Mouse (Mus musculus) embryonic facial prominence, embryonic 10.5 days (tissue): ENCODE measurements around the gene Hist3h2ba. TPM values are rescaled to one million over a fixed set of nuclear protein-coding genes. Genes with fewer than 3 reads are reported as not detected.

Experiments
- DNase-seq: peaks from one replicate; pipeline ENCODE4 v3.0.0-alpha.2; 2017; ENCODE audit warnings: low spot score
- H3K27ac ChIP-seq: fragments of 300-500 bp; sonication (generic); replicated peaks from 2 replicates; pipeline ENCODE4 v1.5.1; 2016; ENCODE audit warnings: mild to moderate bottlenecking
- H3K27me3 ChIP-seq: fragments of 300-500 bp; sonication (generic); replicated peaks from 2 replicates; pipeline ENCODE4 v1.6.1; 2016; ENCODE audit warnings: low read depth, mild to moderate bottlenecking; ENCODE audit not compliant: poor library complexity, severe bottlenecking
- H3K36me3 ChIP-seq: fragments of 300-500 bp; sonication (generic); replicated peaks from 2 replicates; pipeline ENCODE4 v1.6.1; 2016; ENCODE audit warnings: mild to moderate bottlenecking, moderate library complexity
- H3K4me1 ChIP-seq: fragments of 300-500 bp; sonication (generic); 2 replicates; pipeline ENCODE4 v1.6.1; 2016
- H3K4me3 ChIP-seq: fragments of 300-500 bp; sonication (generic); 2 replicates; pipeline ENCODE4 v1.5.1; 2016; ENCODE audit warnings: mild to moderate bottlenecking, moderate library complexity
- H3K9me3 ChIP-seq: fragments of 300-500 bp; sonication (generic); 2 replicates; pipeline ENCODE4 v1.6.1; 2016; ENCODE audit warnings: mild to moderate bottlenecking
- WGBS: fragments of 180-500 bp; shearing (Covaris S2); methylation state at CpG from one replicate; pipeline ENCODE4 v1.1.7; 2016; 5-methylcytosine and 5-hydroxymethylcytosine counted together
- polyA plus RNA-seq: library from polyadenylated mRNA; unstranded; fragments of >200 nt; fragmentation: Nextera tagmentation; extraction: Ambion mirVana; gene quantifications from 2 replicates; pipeline ENCODE4 v1.2.1, GENCODE M21; 2016

Hist3h2ba gene
- 23.0 and 25.0 TPM in 2 replicates for polyA plus RNA-seq

DNA sequence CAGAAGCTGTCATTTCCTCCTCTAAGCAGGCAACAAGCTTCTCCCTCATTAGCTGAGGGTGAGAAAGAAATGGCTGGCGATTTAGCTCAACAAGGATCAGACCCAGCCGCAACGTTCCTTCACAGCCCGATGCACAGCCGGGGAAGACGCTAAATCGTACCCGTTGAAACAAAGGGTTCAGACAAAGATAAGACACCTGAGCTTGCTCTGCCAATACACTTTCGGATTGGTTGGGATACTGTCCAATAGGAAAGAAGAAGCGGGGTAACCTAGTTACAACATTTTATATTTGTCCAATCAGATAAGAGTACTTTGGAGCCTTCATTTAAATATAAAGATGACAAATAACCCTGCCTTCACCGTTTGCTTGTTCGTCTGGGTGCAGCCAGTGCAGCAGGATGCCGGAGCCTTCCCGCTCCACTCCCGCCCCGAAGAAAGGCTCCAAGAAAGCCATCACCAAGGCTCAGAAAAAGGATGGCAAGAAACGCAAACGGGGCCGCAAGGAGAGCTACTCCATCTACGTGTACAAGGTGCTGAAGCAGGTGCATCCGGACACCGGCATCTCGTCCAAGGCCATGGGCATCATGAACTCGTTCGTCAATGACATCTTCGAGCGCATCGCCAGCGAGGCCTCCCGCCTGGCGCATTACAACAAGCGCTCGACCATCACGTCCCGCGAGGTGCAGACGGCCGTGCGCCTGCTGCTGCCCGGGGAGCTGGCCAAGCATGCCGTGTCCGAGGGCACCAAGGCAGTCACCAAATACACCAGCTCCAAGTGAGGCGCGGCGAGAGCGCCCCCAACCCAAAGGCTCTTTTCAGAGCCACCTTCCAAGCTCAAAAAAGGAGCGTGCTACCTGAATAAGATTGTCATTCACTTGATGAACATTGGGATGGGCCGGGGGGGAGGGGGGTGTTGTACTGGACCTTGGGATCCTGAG, at the start of gene Hist3h2ba:
Hist3h2ba (plus strand) TSS at position 379 of the 938 bp plus-strand sequence.
- peaks cover 26% of the 10 kb centered on the region for H3K4me1 ChIP-seq
- H3K27ac ChIP-seq = peak within 1 kb of the TSS; percentile 89
- no peaks in the 10 kb centered on the region for H3K9me3 ChIP-seq
- H3K4me3 ChIP-seq = peak within 1 kb of the TSS; percentile 64
- DNase-seq = peak; percentile 72
- H3K36me3 ChIP-seq = no peaks in the 10 kb centered on the region
- WGBS = under 1% methylated on average over 48 of the region's 48 CpGs
- peaks cover 80% of the 10 kb centered on the region for H3K27me3 ChIP-seq

DNA sequence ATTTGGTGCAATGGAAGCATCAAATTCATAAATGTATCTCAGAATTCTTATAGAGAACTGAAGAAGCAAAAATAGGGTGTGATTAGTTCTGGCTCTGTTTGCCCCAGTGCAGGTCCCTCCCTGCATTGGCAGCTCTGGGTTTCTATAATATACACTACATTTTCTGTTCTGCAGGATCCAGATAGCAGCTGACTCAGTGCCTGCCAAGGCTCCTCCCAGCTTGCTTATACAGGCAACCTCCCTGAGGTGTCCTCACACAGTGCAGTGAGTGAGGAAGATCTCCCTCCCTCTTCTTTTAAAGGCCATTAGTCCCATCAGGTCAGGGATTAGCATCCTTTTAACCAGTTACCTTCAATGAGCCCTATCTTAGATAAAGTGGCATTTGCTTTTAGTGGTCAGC, 47.6 kb upstream of the Hist3h2ba start:
- Histone ChIP-seq H3K9me3 (no peaks in the 10 kb centered on the region), H3K27ac (no peak overlapping the region), H3K27me3 (no peaks in the 10 kb centered on the region), H3K36me3 (peaks cover 56% of the 10 kb centered on the region), H3K4me3 (no peak overlapping the region), H3K4me1 (peaks cover 13% of the 10 kb centered on the region)
- DNase-seq = no peak

DNA sequence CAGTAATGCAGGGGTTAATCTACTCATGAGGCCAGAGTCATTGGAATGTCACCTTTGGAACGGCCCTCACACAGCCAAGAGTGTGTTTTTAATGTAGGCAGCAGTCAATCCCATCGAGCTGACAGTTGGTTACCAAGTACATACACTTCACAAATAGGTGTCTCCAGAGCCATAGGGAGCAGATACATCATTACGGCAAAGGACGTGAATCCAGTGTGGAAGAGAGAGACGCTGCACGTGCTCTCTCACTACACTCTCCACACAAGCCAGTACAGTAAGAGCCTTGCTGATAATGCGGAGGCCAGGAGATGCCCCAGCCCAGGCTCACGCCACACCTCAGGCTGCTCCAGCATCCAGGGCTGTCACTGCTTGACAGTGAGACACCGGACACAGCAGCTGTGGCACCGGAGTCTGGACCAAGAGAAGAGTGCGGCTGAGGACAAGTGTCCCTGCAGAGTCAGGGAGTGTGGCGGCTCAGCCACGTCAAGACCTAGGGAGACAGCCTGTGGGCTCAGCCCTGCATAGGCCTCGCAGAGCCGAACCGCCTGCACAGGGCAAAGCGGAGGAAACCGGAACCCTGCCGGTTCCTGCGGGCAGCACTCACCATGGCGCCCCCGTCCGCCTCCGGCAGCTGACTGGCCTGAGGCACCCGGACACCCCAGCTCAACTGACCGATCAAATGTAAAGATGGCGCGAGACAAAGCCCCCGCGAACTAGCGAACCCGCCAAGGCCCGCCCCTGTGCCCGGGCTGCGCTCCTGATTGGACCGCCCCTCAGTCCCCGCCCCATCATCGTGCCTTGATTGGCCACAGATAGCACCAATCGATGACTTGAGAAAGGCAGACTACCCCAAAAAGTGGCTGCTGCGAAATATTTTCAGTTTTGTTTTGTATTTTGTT, 45.0 kb upstream of the Hist3h2ba start, which contains the start of gene Zfp39:
Zfp39 (minus strand) TSS at position 715 of the 899 bp plus-strand sequence.
- WGBS = under 1% methylated on average over 40 of the region's 40 CpGs
- peak within 1 kb of the TSS; percentile 84 for H3K4me3 ChIP-seq
- peaks cover 13% of the 10 kb centered on the region for H3K4me1 ChIP-seq
- H3K27me3 ChIP-seq = no peaks in the 10 kb centered on the region
- H3K27ac ChIP-seq = peak within 1 kb of the TSS; percentile 95
- no peaks in the 10 kb centered on the region for H3K9me3 ChIP-seq
- peaks cover 32% of the 10 kb centered on the region for H3K36me3 ChIP-seq
- DNase-seq = peak; percentile 96

DNA sequence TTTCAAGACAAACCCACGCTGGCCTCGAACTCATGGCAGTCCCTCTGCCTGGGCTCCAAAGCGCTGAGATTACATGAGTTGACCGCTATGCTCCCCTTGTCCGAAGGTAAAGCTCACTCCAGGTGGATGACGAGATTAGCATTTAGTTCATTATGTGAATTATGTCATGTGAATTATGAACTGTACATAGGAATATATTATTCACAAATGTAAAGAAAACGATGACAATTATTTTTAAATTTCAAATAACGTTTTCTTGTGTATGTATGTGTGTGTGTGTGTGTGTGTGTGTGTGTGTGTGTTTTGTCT, 44.4 kb upstream of the Hist3h2ba start:
- 4% methylated on average over 8 of the region's 8 CpGs for WGBS
- peak overlapping the region; percentile 84 for H3K4me3 ChIP-seq
- no peak for DNase-seq
- H3K36me3 ChIP-seq = peaks cover 26% of the 10 kb centered on the region
- H3K27me3 ChIP-seq = no peaks in the 10 kb centered on the region
- peaks cover 13% of the 10 kb centered on the region for H3K4me1 ChIP-seq
- no peaks in the 10 kb centered on the region for H3K9me3 ChIP-seq
- H3K27ac ChIP-seq = peak overlapping the region; percentile 95

DNA sequence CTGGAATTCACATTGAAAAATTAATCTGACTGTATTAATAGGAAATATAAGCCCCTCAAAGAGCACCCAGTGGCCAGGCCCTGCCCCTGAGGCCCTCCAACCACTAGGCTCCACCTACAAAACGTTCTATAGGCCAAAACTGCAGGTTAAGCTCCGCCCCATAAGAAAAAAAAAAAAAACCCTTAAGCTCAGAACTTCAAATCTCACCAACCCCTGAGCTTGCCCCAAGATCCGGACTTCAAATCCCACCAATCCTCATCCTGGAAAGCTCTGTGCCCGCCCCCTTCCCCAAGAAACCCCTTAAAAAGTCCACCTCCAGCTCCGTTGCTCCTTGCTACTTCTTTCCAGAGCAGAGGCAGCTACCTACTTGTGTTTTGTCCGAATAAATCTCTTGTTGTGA, 43.9 kb upstream of the Hist3h2ba start:
- Histone ChIP-seq H3K9me3 (no peaks in the 10 kb centered on the region), H3K27me3 (no peaks in the 10 kb centered on the region), H3K4me3 (peak overlapping the region; percentile 84), H3K36me3 (peaks cover 24% of the 10 kb centered on the region), H3K27ac (no peak overlapping the region), H3K4me1 (peaks cover 13% of the 10 kb centered on the region)
- whole genome bisulfite sequencing = 47% methylated on average over 6 of the region's 6 CpGs
- peak; percentile 42 for DNase-seq

DNA sequence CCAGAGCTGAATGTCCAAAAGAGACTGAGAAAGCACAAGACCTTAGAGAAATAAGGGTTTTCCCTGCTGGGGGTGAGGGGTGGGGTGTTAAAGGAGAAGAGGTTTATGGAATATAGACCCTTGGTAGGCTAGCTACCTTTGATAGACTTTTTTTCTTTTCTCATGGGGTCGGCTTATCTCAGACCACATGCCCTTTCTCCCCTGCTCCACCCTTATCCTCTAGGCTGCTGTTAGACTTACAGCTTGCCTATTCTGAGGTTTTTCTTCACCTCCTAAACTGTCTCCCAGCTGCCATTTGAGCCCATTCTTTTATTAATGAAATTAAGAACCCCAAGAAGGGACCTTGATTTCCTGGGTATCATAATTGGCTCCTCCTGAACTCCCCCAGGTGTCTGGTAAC, 34.9 kb upstream of the Hist3h2ba start:
- no peak for DNase-seq
- Histone ChIP-seq H3K9me3 (no peaks in the 10 kb centered on the region), H3K27ac (no peak overlapping the region; the same call in 1 of the 2 replicates), H3K4me3 (no peak overlapping the region), H3K27me3 (no peaks in the 10 kb centered on the region; the same call in 1 of the 2 replicates), H3K4me1 (peaks cover 13% of the 10 kb centered on the region; the same call in 1 of the 2 replicates), H3K36me3 (no peaks in the 10 kb centered on the region)
- 93% methylated on average over 1 of the region's 1 CpGs for WGBS

DNA sequence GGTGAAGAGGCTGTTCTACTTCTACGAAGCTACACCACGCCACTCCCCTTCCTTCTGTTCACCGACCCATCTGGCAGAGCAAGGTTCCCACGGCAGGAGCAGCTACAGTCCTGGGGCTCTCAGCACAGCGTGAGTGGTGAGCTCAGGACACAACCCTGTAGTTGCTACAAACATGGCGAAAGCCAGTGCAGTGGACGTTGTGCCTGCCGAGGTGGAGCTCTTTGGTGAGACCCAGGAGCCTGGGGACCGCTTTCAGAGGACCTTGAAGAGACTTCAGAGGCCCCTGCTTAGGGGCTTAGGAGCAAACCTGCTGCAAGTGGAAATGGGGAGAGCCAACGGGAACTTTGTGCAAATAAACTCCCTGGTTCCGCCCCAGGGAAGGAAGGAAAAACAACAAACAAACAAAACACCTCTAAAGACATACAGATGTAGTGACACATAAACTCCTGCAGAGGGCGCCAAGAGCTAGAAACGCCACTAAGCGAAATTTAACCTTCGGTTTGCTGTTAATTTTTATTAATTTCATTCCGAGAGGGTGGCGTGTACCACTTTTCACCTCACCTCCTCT, 34.2 kb upstream of the Hist3h2ba start:
- 19% methylated on average over 17 of the region's 17 CpGs for WGBS
- Histone ChIP-seq H3K4me1 (peaks cover 15% of the 10 kb centered on the region), H3K36me3 (no peaks in the 10 kb centered on the region), H3K4me3 (peak overlapping the region; percentile 48), H3K27me3 (no peaks in the 10 kb centered on the region; the same call in 1 of the 2 replicates), H3K27ac (peak overlapping the region; percentile 82), H3K9me3 (no peaks in the 10 kb centered on the region)
- peak; percentile 40 for DNase-seq

DNA sequence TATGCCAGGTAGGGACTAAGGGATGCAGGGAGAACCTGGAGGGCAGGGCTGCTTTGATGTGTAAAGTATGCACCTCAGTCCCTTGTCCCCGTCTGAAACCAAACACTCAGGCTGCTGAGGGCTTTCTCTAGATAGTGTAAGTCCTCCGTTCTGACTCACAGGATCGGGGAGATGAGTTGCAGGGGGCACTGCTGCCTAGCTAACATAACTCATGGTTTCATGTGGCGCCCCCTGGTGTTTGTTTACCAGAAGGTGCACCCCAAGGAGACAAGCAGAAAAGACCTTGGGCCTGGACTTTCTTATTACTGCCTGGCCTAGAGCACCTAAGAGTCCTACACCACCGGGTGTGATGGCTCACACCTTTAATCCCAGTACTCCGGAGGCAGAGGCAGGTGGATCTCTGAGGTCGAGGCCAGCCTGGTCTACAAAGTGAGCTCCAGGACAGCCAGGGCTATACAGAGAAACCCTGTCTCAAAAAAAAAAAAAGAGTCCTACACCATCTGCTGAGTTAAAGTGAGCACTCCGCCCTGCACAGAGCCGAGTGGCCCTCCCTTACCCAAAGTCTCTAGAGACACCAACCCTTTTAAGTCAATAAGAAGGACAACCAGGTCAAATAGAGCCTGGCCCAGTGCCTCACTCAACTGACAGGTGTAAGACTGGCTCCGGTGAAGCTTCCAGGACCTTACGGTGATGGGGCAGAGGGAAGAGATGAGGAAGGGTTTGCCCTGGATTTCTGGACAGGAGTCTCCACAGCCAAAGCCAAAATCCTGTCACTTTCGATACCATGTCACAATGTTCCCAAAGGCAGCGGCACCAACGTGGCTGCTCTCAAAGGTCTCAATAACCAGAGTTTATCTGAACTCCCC, 31.6 kb upstream of the Hist3h2ba start:
- Histone ChIP-seq H3K4me3 (no peak overlapping the region), H3K9me3 (no peaks in the 10 kb centered on the region), H3K27me3 (no peaks in the 10 kb centered on the region; the same call in 1 of the 2 replicates), H3K27ac (no peak overlapping the region), H3K4me1 (peaks cover 17% of the 10 kb centered on the region), H3K36me3 (no peaks in the 10 kb centered on the region)
- DNase-seq = peak; percentile 51
- 55% methylated on average over 14 of the region's 14 CpGs for WGBS

DNA sequence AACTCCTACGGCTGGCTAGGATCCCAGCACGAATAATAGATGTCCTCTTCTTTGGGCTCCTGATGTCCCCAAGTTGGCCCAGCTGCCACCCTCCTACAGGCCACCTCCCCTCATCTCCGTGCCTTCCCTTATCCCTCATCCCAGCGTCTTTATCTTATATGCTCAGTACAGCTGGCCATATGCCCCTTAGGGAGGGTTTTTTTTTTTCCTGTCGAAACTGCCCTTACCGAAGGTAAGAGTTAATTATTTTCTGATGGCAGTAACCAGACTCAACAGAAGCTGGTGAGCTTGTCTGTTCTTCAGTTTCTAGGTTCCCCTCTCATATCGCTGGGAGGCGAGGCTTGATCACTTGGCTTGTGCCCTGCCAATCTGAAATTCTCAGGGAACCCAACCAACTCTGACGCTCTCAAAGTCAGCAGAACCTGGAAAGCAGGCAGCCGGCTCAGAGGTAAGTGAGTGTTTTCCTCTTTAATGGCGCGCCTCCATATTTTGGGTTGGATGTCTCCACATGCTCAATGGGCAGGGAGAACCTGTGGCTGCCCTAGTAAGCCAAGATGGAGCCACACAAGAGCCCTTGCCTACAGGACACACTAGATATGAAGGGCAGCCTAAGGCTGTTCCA, 30.9 kb upstream of the Hist3h2ba start, which contains the start of gene Btnl10:
Btnl10 (plus strand) TSS at position 164 of the 622 bp plus-strand sequence.
- Histone ChIP-seq H3K4me3 (no peak within 1 kb of the TSS), H3K4me1 (peaks cover 17% of the 10 kb centered on the region), H3K36me3 (no peaks in the 10 kb centered on the region), H3K27ac (no peak within 1 kb of the TSS), H3K9me3 (no peaks in the 10 kb centered on the region), H3K27me3 (no peaks in the 10 kb centered on the region; the same call in 1 of the 2 replicates)
- no peak for DNase-seq
- 82% methylated on average over 12 of the region's 12 CpGs for WGBS

DNA sequence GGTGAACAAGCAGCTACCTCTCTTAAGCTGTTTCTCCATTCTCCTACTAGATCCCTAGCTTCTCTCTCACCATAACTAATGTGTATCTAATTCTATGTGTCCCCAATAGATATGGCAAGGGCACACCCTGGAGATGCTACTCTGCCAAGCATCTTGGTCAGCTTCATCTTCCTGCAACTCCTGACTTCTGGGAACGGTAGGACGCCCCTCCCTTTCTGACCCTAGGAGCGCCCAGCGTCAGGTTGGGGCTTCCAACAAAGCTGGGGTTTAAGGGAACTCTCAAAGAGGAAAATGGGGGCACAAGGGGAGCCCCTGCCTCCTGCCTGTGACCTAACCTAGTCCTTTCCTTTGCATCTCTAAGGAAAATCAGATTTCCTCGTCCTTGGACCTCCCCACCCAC, 30.0 kb upstream of the Hist3h2ba start:
- H3K27ac ChIP-seq = no peak overlapping the region
- 79% methylated on average over 5 of the region's 5 CpGs for WGBS
- H3K4me1 ChIP-seq = peaks cover 17% of the 10 kb centered on the region
- no peaks in the 10 kb centered on the region for H3K36me3 ChIP-seq
- H3K4me3 ChIP-seq = no peak overlapping the region
- no peaks in the 10 kb centered on the region for H3K9me3 ChIP-seq
- no peak for DNase-seq
- no peaks in the 10 kb centered on the region; the same call in 1 of the 2 replicates for H3K27me3 ChIP-seq

DNA sequence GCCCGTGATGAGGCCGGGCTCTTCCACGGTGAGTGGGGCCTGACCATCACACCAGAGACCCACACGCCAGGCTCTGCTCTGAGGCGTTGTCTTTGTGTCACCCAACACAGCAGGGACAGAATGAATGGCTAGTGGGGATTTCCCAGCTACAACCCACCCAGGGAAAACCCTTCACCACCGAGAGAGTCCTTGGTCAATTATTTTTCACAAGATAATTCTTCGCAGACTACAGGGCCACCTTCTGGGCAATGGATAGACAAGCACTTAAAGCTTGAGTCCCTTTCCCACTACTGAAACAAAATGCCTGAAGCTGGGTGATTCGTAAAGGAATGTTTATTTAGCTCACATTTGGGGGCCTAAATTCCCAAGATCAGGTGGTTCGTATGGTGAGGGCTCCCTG, 26.3 kb upstream of the Hist3h2ba start:
- no peaks in the 10 kb centered on the region for H3K27me3 ChIP-seq
- H3K4me3 ChIP-seq = no peak overlapping the region
- no peaks in the 10 kb centered on the region for H3K9me3 ChIP-seq
- DNase-seq = no peak
- peaks cover 10% of the 10 kb centered on the region for H3K4me1 ChIP-seq
- no peaks in the 10 kb centered on the region for H3K36me3 ChIP-seq
- no peak overlapping the region for H3K27ac ChIP-seq
- WGBS = 86% methylated on average over 9 of the region's 9 CpGs
